Mouse (Mus musculus): ENCODE results near the gene 5730480H06Rik.

5730480H06Rik gene

GRCm38 (mm10) chr5:48421957-48422356 is 94.2 kb downstream of the 5730480H06Rik start:
- no peak for DNase-seq (ENCODE audit: low read depth)

DNA sequence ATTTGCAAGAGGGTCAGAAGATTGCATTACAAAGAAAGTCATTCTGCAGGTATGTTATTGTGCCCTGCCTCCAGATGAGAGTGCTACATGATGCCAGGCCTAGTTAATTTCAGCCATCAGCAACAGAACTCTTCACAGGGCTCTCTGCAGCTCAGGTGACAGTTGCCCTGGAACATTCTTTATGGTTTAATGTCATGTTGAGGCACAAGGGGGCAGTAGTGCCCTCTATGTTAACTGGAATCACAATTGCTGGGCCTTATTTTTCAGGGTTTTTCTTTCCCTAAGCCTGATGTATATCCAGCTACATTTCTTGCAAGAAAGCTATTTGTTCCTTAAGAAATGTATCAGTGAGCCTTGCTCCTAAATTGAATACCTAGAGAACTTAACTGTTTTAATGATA is 102.7 kb downstream of the 5730480H06Rik start:
- DNase-seq (ENCODE audit: low read depth) = no peak

DNA sequence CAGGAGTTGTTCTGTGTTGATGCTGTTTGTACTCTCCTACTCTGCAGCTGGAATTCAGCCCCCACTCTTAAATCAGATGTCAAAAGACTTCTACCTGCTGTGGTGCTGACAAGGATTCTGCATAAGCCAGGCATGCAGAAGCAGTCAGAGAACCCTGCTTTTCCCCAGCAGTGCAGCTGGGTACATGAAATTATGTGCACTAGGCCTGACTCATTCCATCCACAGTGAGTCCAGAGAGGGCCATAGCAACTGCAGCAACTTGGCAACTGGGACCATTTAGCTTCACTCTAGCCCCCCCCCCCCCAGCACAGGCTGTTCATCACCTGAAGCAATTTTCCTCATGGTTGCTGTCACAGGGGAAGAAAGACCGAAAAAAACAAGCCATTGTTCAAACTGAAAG is 121.1 kb downstream of the 5730480H06Rik start:
- DNase-seq (ENCODE audit: low read depth) = no peak

DNA sequence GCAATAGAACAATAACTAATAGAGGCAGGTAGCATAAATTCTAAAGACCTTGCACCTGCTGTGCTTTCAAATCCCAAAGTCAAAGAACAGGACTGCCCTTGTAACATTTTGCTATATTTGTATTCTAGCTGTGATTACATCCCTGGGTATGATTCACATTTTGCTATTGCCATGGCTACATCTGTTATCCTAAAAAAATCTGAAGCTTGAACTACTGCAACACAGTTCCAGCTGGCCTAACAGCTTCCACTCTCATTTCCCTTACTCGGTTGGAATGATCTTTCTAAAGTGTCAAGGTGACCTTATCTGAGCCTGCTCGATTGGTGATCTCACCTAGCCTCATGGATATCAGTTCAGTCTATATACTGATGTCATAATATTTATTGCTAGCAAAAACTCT is 132.5 kb downstream of the 5730480H06Rik start:
- DNase-seq (ENCODE audit: low read depth) = no peak

Measured in fibroblast of lung, adult 2 months (primary cell).